Mouse (Mus musculus) liver, embryonic 11.5 days (tissue): ENCODE results near the gene Cbwd1. TPM values are rescaled to one million over a fixed set of nuclear protein-coding genes. Genes with fewer than 3 reads are reported as not detected.

ENCODE experiments used
- microRNA-seq: library from miRNA; unstranded; fragments of <30 nt; microRNA quantifications from one replicate; pipeline ENCODE4, GENCODE M21; 2017; ENCODE audit warnings: borderline number of aligned reads
- polyA plus RNA-seq: library from polyadenylated mRNA; unstranded; fragments of >200 nt; fragmentation: Nextera tagmentation; extraction: Ambion mirVana; gene quantifications from 2 replicates; pipeline ENCODE4 v1.2.1, GENCODE M21; 2014

Cbwd1 gene
- polyA plus RNA-seq, 1 experiment from 2014 or later = 23.0 TPM

Small RNA genes lying within 50 kb of the gene (microRNA-seq; reads per million reads assigned to microRNA genes)
- not detected for gene Mir3084-1

Other genes starting within 250 kb of the Cbwd1 start
- gene Pgm5, start 99.8 kb downstream of the Cbwd1 start, polyA plus RNA-seq = 1.4 and 1.6 TPM in 2 replicates
- 306 and 327 TPM in 2 replicates for gene Gm10053, start 85.9 kb downstream of the Cbwd1 start, polyA plus RNA-seq
- gene Foxd4, start 60.4 kb downstream of the Cbwd1 start, polyA plus RNA-seq = not detected in 2 replicates
- gene Dock8, start 37.9 kb upstream of the Cbwd1 start, polyA plus RNA-seq = 17.2 and 17.6 TPM in 2 replicates